Comparison of ENCODE assay signal across 9 mouse cellular contexts in the genomic region with DNA sequence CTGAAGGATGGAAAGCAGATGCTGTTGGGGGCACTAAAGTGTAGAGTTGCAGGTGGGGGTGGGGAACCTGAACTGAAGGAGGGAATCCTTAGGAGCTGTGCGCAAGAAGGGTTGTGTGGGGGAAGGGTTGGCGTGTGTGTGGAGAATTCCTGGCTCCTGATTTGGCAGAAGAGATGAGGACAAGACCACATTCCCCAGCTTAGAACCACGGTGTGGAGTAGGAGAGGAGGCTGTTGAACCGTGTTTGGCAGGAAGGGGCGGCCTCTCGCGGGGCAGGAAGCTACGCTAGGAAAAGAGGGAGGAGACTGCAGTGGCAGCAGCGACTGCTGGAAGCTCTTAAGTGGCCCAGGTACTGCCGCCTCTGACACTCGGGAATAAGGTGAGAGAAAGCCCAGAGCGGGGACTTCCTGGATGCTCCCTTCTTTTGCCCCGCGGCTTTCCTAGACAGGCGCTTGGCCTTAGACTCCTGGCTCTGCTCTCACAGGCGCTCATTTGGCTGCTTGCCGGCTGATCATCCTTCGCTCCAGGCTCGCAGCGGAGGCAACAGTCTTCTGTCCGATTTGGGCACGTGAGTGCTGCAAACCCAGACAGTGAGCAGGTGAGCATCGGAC. TPM values are rescaled to one million over a fixed set of nuclear protein-coding genes. Genes with fewer than 3 reads are reported as not detected.
A peak's percentile ranks its signal among the peaks of the same experiment; 100 is the strongest.
DNase-seq lines count a peak whose midpoint lies in the region; ATAC-seq lines count a peak whose summit lies in the region.
"Had no signal": no experiment of that assay in that cellular context is flagged by ENCODE, and none has a peak within 500 bp of the region (broad histone marks: within the 10 kb centered on the region; RNA-seq: fewer than 3 reads in every experiment).

Gene Spin2c, plus strand, starts transcription at position 275 of the 611 bp plus-strand sequence.

- H3K9ac ChIP-seq in embryonic facial prominence, embryonic 11.5 days (replicated peaks; ENCODE audit: low read length), result peak within 1 kb of the TSS; percentile 56
- H3K9ac ChIP-seq in heart, embryonic 12.5 days, result peak within 1 kb of the TSS; percentile 60
- H3K9ac ChIP-seq in kidney, embryonic 15.5 days, result peak within 1 kb of the TSS; percentile 42
- peak within 1 kb of the TSS; percentile 59 for H3K9ac ChIP-seq in limb, embryonic 13.5 days
- H3K9ac ChIP-seq in midbrain, embryonic 15.5 days, result peak within 1 kb of the TSS; percentile 60
- H3K9ac ChIP-seq in stomach, embryonic 16.5 days (ENCODE audit: low read length), result peak within 1 kb of the TSS; percentile 67

- WGBS in embryonic facial prominence, embryonic 11.5 days, result 23% methylated on average over 17 of the region's 23 CpGs
- WGBS in heart, embryonic 12.5 days, result 11% methylated on average over 23 of the region's 23 CpGs
- WGBS in kidney, embryonic 15.5 days, result 11% methylated on average over 23 of the region's 23 CpGs
- 18% methylated on average over 23 of the region's 23 CpGs for WGBS in limb, embryonic 13.5 days
- 22% methylated on average over 20 of the region's 23 CpGs for WGBS in midbrain, embryonic 15.5 days
- 15% methylated on average over 23 of the region's 23 CpGs for WGBS in stomach, embryonic 16.5 days

- no peaks in the 10 kb centered on the region for H3K27me3 ChIP-seq in embryonic facial prominence, embryonic 11.5 days (ENCODE audit: control insufficient read depth, insufficient read depth, low read length)
- no peaks in the 10 kb centered on the region for H3K27me3 ChIP-seq in heart, embryonic 12.5 days (replicated peaks)
- H3K27me3 ChIP-seq in kidney, embryonic 15.5 days, result peaks cover 7% of the 10 kb centered on the region; the same call in 1 of the 2 replicates
- H3K27me3 ChIP-seq in limb, embryonic 13.5 days, result 0 out of 2 replicates have a peak, but pooled peaks cover 2% of the 10 kb centered on the region
- no peaks in the 10 kb centered on the region for H3K27me3 ChIP-seq in midbrain, embryonic 15.5 days (replicated peaks)
- H3K27me3 ChIP-seq in stomach, embryonic 16.5 days (ENCODE audit: control insufficient read depth, insufficient read depth, low read length), result no peaks in the 10 kb centered on the region
- H3K27me3 ChIP-seq: CH12.LX had no signal

- H3K4me2 ChIP-seq in embryonic facial prominence, embryonic 11.5 days (ENCODE audit: low read depth, low read length), result peak within 1 kb of the TSS; percentile 27
- peak within 1 kb of the TSS; percentile 69 for H3K4me2 ChIP-seq in heart, embryonic 12.5 days
- H3K4me2 ChIP-seq in kidney, embryonic 15.5 days, result peak within 1 kb of the TSS; percentile 64
- peak within 1 kb of the TSS; percentile 59 for H3K4me2 ChIP-seq in limb, embryonic 13.5 days (replicated peaks)
- H3K4me2 ChIP-seq in midbrain, embryonic 15.5 days, result peak within 1 kb of the TSS; percentile 50
- H3K4me2 ChIP-seq in stomach, embryonic 16.5 days (ENCODE audit: low read depth, low read length), result peak within 1 kb of the TSS; percentile 60

- H3K9me3 ChIP-seq in embryonic facial prominence, embryonic 11.5 days (replicated peaks; ENCODE audit: control insufficient read depth, low read length), result no peaks in the 10 kb centered on the region
- H3K9me3 ChIP-seq in heart, embryonic 12.5 days (replicated peaks), result no peaks in the 10 kb centered on the region
- H3K9me3 ChIP-seq in kidney, embryonic 15.5 days (replicated peaks), result no peaks in the 10 kb centered on the region
- no peaks in the 10 kb centered on the region for H3K9me3 ChIP-seq in limb, embryonic 13.5 days
- H3K9me3 ChIP-seq in midbrain, embryonic 15.5 days, result no peaks in the 10 kb centered on the region
- no peaks in the 10 kb centered on the region for H3K9me3 ChIP-seq in stomach, embryonic 16.5 days (replicated peaks; ENCODE audit: control insufficient read depth, low read length)

- H3K27ac ChIP-seq in embryonic facial prominence, embryonic 11.5 days (replicated peaks; ENCODE audit: low read depth, low read length), result peak within 1 kb of the TSS; percentile 59; the same call in 1 of the 2 replicates
- no peak within 1 kb of the TSS for H3K27ac ChIP-seq in heart, embryonic 12.5 days (ENCODE audit: poor library complexity, severe bottlenecking)
- peak within 1 kb of the TSS; percentile 58; the same call in 1 of the 2 replicates for H3K27ac ChIP-seq in kidney, embryonic 15.5 days
- peak within 1 kb of the TSS; percentile 76; the same call in 1 of the 2 replicates for H3K27ac ChIP-seq in limb, embryonic 13.5 days
- peak within 1 kb of the TSS; percentile 80 for H3K27ac ChIP-seq in midbrain, embryonic 15.5 days
- no peak within 1 kb of the TSS for H3K27ac ChIP-seq in stomach, embryonic 16.5 days (ENCODE audit: low read length)

- no peaks in the 10 kb centered on the region for H3K36me3 ChIP-seq in embryonic facial prominence, embryonic 11.5 days (replicated peaks; ENCODE audit: control insufficient read depth, insufficient read depth, low read depth, low read length)
- no peaks in the 10 kb centered on the region for H3K36me3 ChIP-seq in heart, embryonic 12.5 days
- no peaks in the 10 kb centered on the region for H3K36me3 ChIP-seq in kidney, embryonic 15.5 days
- H3K36me3 ChIP-seq in limb, embryonic 13.5 days, result no peaks in the 10 kb centered on the region
- no peaks in the 10 kb centered on the region for H3K36me3 ChIP-seq in midbrain, embryonic 15.5 days (replicated peaks)
- no peaks in the 10 kb centered on the region for H3K36me3 ChIP-seq in stomach, embryonic 16.5 days (ENCODE audit: control insufficient read depth, insufficient read depth, low read length)

- ATAC-seq in embryonic facial prominence, embryonic 11.5 days (replicated peaks; ENCODE audit: insufficient number of reproducible peaks, low FRiP score, low TSS enrichment, low read depth), result peak; percentile 98
- ATAC-seq in heart, embryonic 12.5 days (ENCODE audit: insufficient number of reproducible peaks, low FRiP score), result peak; percentile 83
- ATAC-seq in kidney, embryonic 15.5 days (replicated peaks; ENCODE audit: low FRiP score), result peak; percentile 98
- ATAC-seq in limb, embryonic 13.5 days (ENCODE audit: low FRiP score, low read depth), result peak; percentile 95
- peak; percentile 98 for ATAC-seq in midbrain, embryonic 15.5 days (replicated peaks)
- ATAC-seq in stomach, embryonic 16.5 days (ENCODE audit: insufficient read depth, low FRiP score), result peak; percentile 82; the same call in 1 of the 2 replicates

- no peaks in the 10 kb centered on the region; the same call in 1 of the 2 replicates for H3K4me1 ChIP-seq in embryonic facial prominence, embryonic 11.5 days (ENCODE audit: control insufficient read depth, insufficient read depth, low read length)
- H3K4me1 ChIP-seq in heart, embryonic 12.5 days (replicated peaks), result no peaks in the 10 kb centered on the region
- H3K4me1 ChIP-seq in kidney, embryonic 15.5 days, result no peaks in the 10 kb centered on the region
- no peaks in the 10 kb centered on the region for H3K4me1 ChIP-seq in limb, embryonic 13.5 days
- H3K4me1 ChIP-seq in midbrain, embryonic 15.5 days, result no peaks in the 10 kb centered on the region
- H3K4me1 ChIP-seq in stomach, embryonic 16.5 days (ENCODE audit: control insufficient read depth, insufficient read depth, low read length), result no peaks in the 10 kb centered on the region

- peak within 1 kb of the TSS; percentile 52 for H3K4me3 ChIP-seq in embryonic facial prominence, embryonic 11.5 days (ENCODE audit: low read depth, low read length)
- peak within 1 kb of the TSS; percentile 63 for H3K4me3 ChIP-seq in heart, embryonic 12.5 days
- H3K4me3 ChIP-seq in kidney, embryonic 15.5 days (replicated peaks), result peak within 1 kb of the TSS; percentile 56
- peak within 1 kb of the TSS; percentile 56 for H3K4me3 ChIP-seq in limb, embryonic 13.5 days
- H3K4me3 ChIP-seq in midbrain, embryonic 15.5 days, result peak within 1 kb of the TSS; percentile 55
- H3K4me3 ChIP-seq in stomach, embryonic 16.5 days (replicated peaks; ENCODE audit: low read length), result peak within 1 kb of the TSS; percentile 57

- peak; percentile 11 to 19 for DNase-seq in spleen, adult 18-20 months
- no peak for DNase-seq in spleen, adult 12 weeks (ENCODE audit: low spot score)
- peak; percentile 83 for DNase-seq in embryonic facial prominence, embryonic 11.5 days (ENCODE audit: low spot score)

RNA-seq across cellular contexts. Expression of gene Spin2c, which starts in this region (rescaled TPM):
- 52.6 and 54.5 TPM in 2 replicates for polyA plus RNA-seq in embryonic facial prominence, embryonic 11.5 days (2014; fragmentation: Nextera tagmentation; extraction: Ambion mirVana)
- polyA plus RNA-seq in heart, embryonic 12.5 days (2016; fragmentation: Nextera tagmentation; extraction: Ambion mirVana), result 7.1 and 9.1 TPM in 2 replicates
- polyA plus RNA-seq in kidney, embryonic 15.5 days (2015; fragmentation: Nextera tagmentation; extraction: Ambion mirVana), result 11.7 and 13.5 TPM in 2 replicates
- polyA plus RNA-seq in limb, embryonic 13.5 days (2015; fragmentation: Nextera tagmentation; extraction: Ambion mirVana), result 33.6 and 39.2 TPM in 2 replicates
- polyA plus RNA-seq in midbrain, embryonic 15.5 days (2015; fragmentation: Nextera tagmentation; extraction: Ambion mirVana), result 29.1 and 30.9 TPM in 2 replicates
- polyA plus RNA-seq in stomach, embryonic 16.5 days (2015; fragmentation: Nextera tagmentation; extraction: Ambion mirVana), result 10.3 and 10.9 TPM in 2 replicates

Comparison
In these comparisons a context has a peak if more than half of its experiments do, and no peak if none do; other contexts are left out.
1. H3K27ac ChIP-seq: peak in embryonic facial prominence, embryonic 11.5 days (single experiment), kidney, embryonic 15.5 days (single experiment), limb, embryonic 13.5 days (single experiment) and midbrain, embryonic 15.5 days (single experiment); none in heart, embryonic 12.5 days (single experiment) and stomach, embryonic 16.5 days (single experiment).
2. Peak in every context shown above with its lines, with median percentiles within 50 percentile points of each other: ATAC-seq, H3K4me2 ChIP-seq, H3K4me3 ChIP-seq and H3K9ac ChIP-seq.